Mouse (Mus musculus) MEL (cell line): ENCODE results near the gene Gria4. TPM values are rescaled to one million over a fixed set of nuclear protein-coding genes. Genes with fewer than 3 reads are reported as not detected.
A peak's percentile ranks its signal among the peaks of the same experiment; 100 is the strongest.

ENCODE experiments used
- DNase-seq: peaks from one replicate; pipeline ENCODE4 v3.0.0; 2011; ENCODE audit warnings: low read depth, low spot score
- H3K27ac ChIP-seq: 2 replicates; pipeline ENCODE4 v1.5.1; 2012; ENCODE audit warnings: low read depth, mild to moderate bottlenecking, control low read depth, low read length, moderate library complexity; ENCODE audit not compliant: control insufficient read depth
- H3K27me3 ChIP-seq, 2 experiments: fragments of 150-350 bp in 1 of 2; sonication (generic) in 1 of 2; 2 replicates each; pipeline ENCODE4 v1.6.1; 2012; ENCODE audit warnings: low read length in 2 of 2, mild to moderate bottlenecking in 2 of 2, improper control_type of control experiment in 1 of 2, moderate library complexity in 1 of 2; ENCODE audit not compliant: insufficient read depth in 2 of 2, control insufficient read depth in 1 of 2
- H3K36me3 ChIP-seq, 2 experiments: 2 replicates each; pipeline ENCODE4 v1.6.1; 2012 to 2014; ENCODE audit warnings: low read length in 2 of 2, improper control_type of control experiment in 1 of 2, inconsistent platforms in 1 of 2, mild to moderate bottlenecking in 1 of 2; ENCODE audit not compliant: insufficient read depth in 2 of 2, control insufficient read depth in 1 of 2
- H3K4me1 ChIP-seq, 2 experiments: fragments of 150-350 bp in 1 of 2; sonication (generic) in 1 of 2; 2 replicates each; pipeline ENCODE4 v1.6.1; 2012; ENCODE audit warnings: low read length in 2 of 2, improper control_type of control experiment in 1 of 2, mild to moderate bottlenecking in 1 of 2; ENCODE audit not compliant: insufficient read depth in 2 of 2, control insufficient read depth in 1 of 2
- H3K4me3 ChIP-seq, 2 experiments: fragments of 150-350 bp in 1 of 2; sonication (generic) in 1 of 2; 2 replicates each; pipeline ENCODE4 v1.5.1; 2012; ENCODE audit warnings: low read depth in 2 of 2, low read length in 2 of 2, mild to moderate bottlenecking in 2 of 2, moderate library complexity in 2 of 2, control low read depth in 1 of 2, improper control_type of control experiment in 1 of 2; ENCODE audit not compliant: control insufficient read depth in 1 of 2, insufficient read depth in 1 of 2
- H3K79me2 ChIP-seq: 2 replicates; pipeline ENCODE4 v1.6.1; 2012; ENCODE audit warnings: mild to moderate bottlenecking, low read length, moderate library complexity; ENCODE audit not compliant: control insufficient read depth, poor library complexity, insufficient read depth
- H3K9ac ChIP-seq: 2 replicates; pipeline ENCODE4 v1.6.1; 2012; ENCODE audit warnings: low read depth, mild to moderate bottlenecking, control low read depth, low read length, moderate library complexity; ENCODE audit not compliant: control insufficient read depth, poor library complexity, severe bottlenecking
- H3K9me3 ChIP-seq: fragments of 150-350 bp; sonication (generic); replicated peaks from 2 replicates; pipeline ENCODE4 v1.6.1; 2012; ENCODE audit warnings: mild to moderate bottlenecking, low read length, improper control_type of control experiment, moderate library complexity; ENCODE audit not compliant: insufficient read depth
- BHLHE40 ChIP-seq: IDR thresholded peaks from 2 replicates; pipeline ENCODE4 v1.6.1; 2012; ENCODE audit warnings: low read depth, mild to moderate bottlenecking, inconsistent platforms, low read length, improper control_type of control experiment, borderline replicate concordance
- CHD1 ChIP-seq: IDR thresholded peaks from 2 replicates; pipeline ENCODE4 v1.6.1; 2012; ENCODE audit warnings: low read depth, mild to moderate bottlenecking, inconsistent platforms, low read length, improper control_type of control experiment
- CHD2 ChIP-seq: IDR thresholded peaks from 2 replicates; pipeline ENCODE4 v1.6.1; 2011; ENCODE audit warnings: low read length, improper control_type of control experiment
- CTCF ChIP-seq, 3 experiments: IDR thresholded peaks in 2 of 3; conservative IDR thresholded peaks in 1 of 3; 2 replicates each; pipeline ENCODE4 v1.5.1; 2011 to 2012; ENCODE audit warnings: low read length in 3 of 3, low read depth in 2 of 3, mild to moderate bottlenecking in 2 of 3, improper control_type of control experiment in 1 of 3, inconsistent platforms in 1 of 3, mixed read lengths in 1 of 3, moderate library complexity in 1 of 3; ENCODE audit not compliant: control insufficient read depth in 1 of 3, insufficient read depth in 1 of 3, poor library complexity in 1 of 3, severe bottlenecking in 1 of 3
- E2F4 ChIP-seq: IDR thresholded peaks from 2 replicates; pipeline ENCODE4 v1.6.1; 2011; ENCODE audit warnings: low read depth, low read length, improper control_type of control experiment, borderline replicate concordance
- ELF1 ChIP-seq: IDR thresholded peaks from 2 replicates; pipeline ENCODE4 v1.6.1; 2014; ENCODE audit warnings: low read depth, mild to moderate bottlenecking, inconsistent platforms, low read length, improper control_type of control experiment, moderate library complexity
- EP300 ChIP-seq, 2 experiments: IDR thresholded peaks; 2 replicates each; pipeline ENCODE4 v1.6.1; 2011; ENCODE audit warnings: improper control_type of control experiment in 2 of 2, low read length in 2 of 2, low read depth in 1 of 2, mild to moderate bottlenecking in 1 of 2
- ETS1 ChIP-seq: IDR thresholded peaks from 2 replicates; pipeline ENCODE4 v1.6.1; 2012; ENCODE audit warnings: low read depth, mild to moderate bottlenecking, inconsistent platforms, low read length, improper control_type of control experiment, moderate library complexity
- GABPA ChIP-seq: IDR thresholded peaks from 2 replicates; pipeline ENCODE4 v1.6.1; 2012; ENCODE audit warnings: low read depth, mild to moderate bottlenecking, inconsistent platforms, low read length, improper control_type of control experiment, moderate library complexity
- GATA1 ChIP-seq: IDR thresholded peaks from 2 replicates; pipeline ENCODE4 v1.6.1; 2011; ENCODE audit warnings: low read depth, low read length, improper control_type of control experiment
- HCFC1 ChIP-seq: IDR thresholded peaks from 2 replicates; pipeline ENCODE4 v1.6.1; 2012; ENCODE audit warnings: low read depth, mild to moderate bottlenecking, inconsistent platforms, low read length, improper control_type of control experiment, moderate library complexity
- KAT2A ChIP-seq: conservative IDR thresholded peaks from 2 replicates; pipeline ENCODE4 v1.6.1; 2012; ENCODE audit warnings: low read depth, low read length, improper control_type of control experiment, inconsistent platforms
- MAFK ChIP-seq: IDR thresholded peaks from 2 replicates; pipeline ENCODE4 v1.6.1; 2011; ENCODE audit warnings: low read depth, mild to moderate bottlenecking, low read length, improper control_type of control experiment, borderline replicate concordance
- MAX ChIP-seq: IDR thresholded peaks from 2 replicates; pipeline ENCODE4 v1.6.1; 2011; ENCODE audit warnings: low read length, improper control_type of control experiment
- MAZ ChIP-seq: IDR thresholded peaks from 2 replicates; pipeline ENCODE4 v1.6.1; 2012; ENCODE audit warnings: low read depth, mild to moderate bottlenecking, inconsistent platforms, low read length, improper control_type of control experiment
- MEF2A ChIP-seq: IDR thresholded peaks from 2 replicates; pipeline ENCODE4 v1.6.1; 2014; ENCODE audit warnings: low read depth, mild to moderate bottlenecking, inconsistent platforms, low read length, improper control_type of control experiment; ENCODE audit not compliant: poor library complexity, insufficient replicate concordance, severe bottlenecking; ENCODE audit errors: extremely low read depth
- MXI1 ChIP-seq: IDR thresholded peaks from 2 replicates; pipeline ENCODE4 v1.6.1; 2011; ENCODE audit warnings: mild to moderate bottlenecking, low read depth, low read length, improper control_type of control experiment
- MYB ChIP-seq: IDR thresholded peaks from 2 replicates; pipeline ENCODE4 v1.6.1; 2011; ENCODE audit warnings: mild to moderate bottlenecking, low read depth, low read length, improper control_type of control experiment
- MYC ChIP-seq: IDR thresholded peaks from 2 replicates; pipeline ENCODE4 v1.6.1; 2011; ENCODE audit warnings: low read depth, mild to moderate bottlenecking, low read length, improper control_type of control experiment, moderate library complexity
- NELFE ChIP-seq: IDR thresholded peaks from 2 replicates; pipeline ENCODE4 v1.6.1; 2011; ENCODE audit warnings: low read depth, low read length, improper control_type of control experiment
- NRF1 ChIP-seq: IDR thresholded peaks from 2 replicates; pipeline ENCODE4 v1.6.1; 2014; ENCODE audit warnings: low read depth, mild to moderate bottlenecking, inconsistent platforms, low read length, improper control_type of control experiment, moderate library complexity; ENCODE audit not compliant: poor library complexity, insufficient read depth, severe bottlenecking
- POLR2AphosphoS2 ChIP-seq: IDR thresholded peaks from 2 replicates; pipeline ENCODE4 v1.6.1; 2011; ENCODE audit warnings: low read length, improper control_type of control experiment
- RCOR1 ChIP-seq: IDR thresholded peaks from 2 replicates; pipeline ENCODE4 v1.6.1; 2012; ENCODE audit warnings: low read depth, mild to moderate bottlenecking, inconsistent platforms, low read length, improper control_type of control experiment
- SMC3 ChIP-seq: IDR thresholded peaks from 2 replicates; pipeline ENCODE4 v1.6.1; 2011; ENCODE audit warnings: low read depth, low read length, improper control_type of control experiment
- TAL1 ChIP-seq: IDR thresholded peaks from 2 replicates; pipeline ENCODE4 v1.6.1; 2012; ENCODE audit warnings: mild to moderate bottlenecking, inconsistent platforms, low read length, moderate library complexity, mixed read lengths
- TBP ChIP-seq: IDR thresholded peaks from 2 replicates; pipeline ENCODE4 v1.8.0; 2011; ENCODE audit warnings: low read depth, low read length, improper control_type of control experiment
- TCF12 ChIP-seq: IDR thresholded peaks from 2 replicates; pipeline ENCODE4 v1.6.1; 2014; ENCODE audit warnings: low read depth, mild to moderate bottlenecking, inconsistent platforms, low read length, improper control_type of control experiment, moderate library complexity
- USF2 ChIP-seq, 2 experiments: IDR thresholded peaks; 2 replicates each; pipeline ENCODE4 v1.6.1; 2011 to 2012; ENCODE audit warnings: improper control_type of control experiment in 2 of 2, low read length in 2 of 2, borderline replicate concordance in 1 of 2, inconsistent platforms in 1 of 2, low read depth in 1 of 2, mild to moderate bottlenecking in 1 of 2; ENCODE audit not compliant: insufficient read depth in 1 of 2
- ZKSCAN1 ChIP-seq: IDR thresholded peaks from 2 replicates; pipeline ENCODE4 v1.6.1; 2012; ENCODE audit warnings: low read depth, mild to moderate bottlenecking, inconsistent platforms, low read length, improper control_type of control experiment, moderate library complexity
- ZMIZ1 ChIP-seq: IDR thresholded peaks from 2 replicates; pipeline ENCODE4 v1.6.1; 2012; ENCODE audit warnings: low read depth, mild to moderate bottlenecking, inconsistent platforms, low read length, improper control_type of control experiment, moderate library complexity
- ZNF384 ChIP-seq: IDR thresholded peaks from 2 replicates; pipeline ENCODE4 v1.6.1; 2012; ENCODE audit warnings: low read depth, mild to moderate bottlenecking, inconsistent platforms, low read length, improper control_type of control experiment
- polyA plus RNA-seq, 2 experiments: library from polyadenylated mRNA; stranded (reverse) in 1 of 2; unstranded in 1 of 2; fragments of >175 nt in 1 of 2; fragments of >200 nt in 1 of 2; gene quantifications; 2 replicates each; pipeline versions ENCODE4 v1.2.1 to v1.2.4; 2012; ENCODE audit warnings: low replicate concordance in 2 of 2, low read depth in 1 of 2; ENCODE audit not compliant: insufficient read length in 2 of 2, insufficient read depth in 1 of 2, missing spikeins in 1 of 2
- total RNA-seq: library from RNA; depleted of rRNA; stranded (reverse); fragments of 300-350 nt; gene quantifications from 2 replicates; pipeline ENCODE4 v1.2.3, GENCODE M21; 2012

Gria4 gene
- total and polyA plus RNA-seq, 3 experiments: not detected

DNA sequence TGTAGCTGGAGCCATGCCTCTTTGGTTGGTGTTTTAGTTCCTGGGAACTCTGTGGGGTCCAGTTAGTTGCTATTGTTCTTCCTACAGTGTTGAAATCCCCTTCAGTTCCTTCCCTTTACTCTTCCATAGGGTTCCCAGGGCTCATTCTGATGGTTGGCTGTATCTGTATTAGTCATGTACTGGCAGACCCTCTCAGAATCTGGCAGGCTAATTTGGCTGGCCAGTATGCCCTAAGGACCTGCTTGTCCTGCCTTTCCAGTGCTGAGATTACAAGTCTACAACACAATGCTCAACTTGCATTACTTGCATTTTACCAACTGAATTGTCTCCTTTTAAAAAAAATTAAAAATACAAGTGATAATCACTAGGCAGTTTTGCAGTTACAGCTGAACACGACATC, 338.4 kb downstream of the Gria4 start:
- H3K27me3 ChIP-seq: no peaks in the 10 kb centered on the region; a peak in 1 of 4 replicates
- H3K9ac ChIP-seq: no peak overlapping the region
- no peak overlapping the region for H3K27ac ChIP-seq
- no peaks in the 10 kb centered on the region for H3K4me1 ChIP-seq
- DNase-seq: no peak
- H3K36me3 ChIP-seq: no peaks in the 10 kb centered on the region
- H3K79me2 ChIP-seq: no peaks in the 10 kb centered on the region
- H3K9me3 ChIP-seq: no peaks in the 10 kb centered on the region
- TF ChIP-seq NRF1 (no peak), CTCF (IDR thresholded peaks at IDR 0.05 in 2 of 3, conservative IDR thresholded peaks at IDR 0.05 in 1 of 3; ENCODE audit: control insufficient read depth in 1 of 3, insufficient read depth in 1 of 3, low read depth in 2 of 3, low read length in 3 of 3, poor library complexity in 1 of 3, severe bottlenecking in 1 of 3) (no peak), RCOR1 (no peak), MAFK (no peak), USF2 (IDR thresholded peaks at IDR 0.05; ENCODE audit: borderline replicate concordance in 1 of 2, insufficient read depth in 1 of 2, low read depth in 1 of 2, low read length in 2 of 2) (no peak), ELF1 (no peak), ZKSCAN1 (no peak), TCF12 (no peak), MAX (no peak), CHD1 (no peak), GABPA (no peak), MAZ (no peak), CHD2 (no peak), MXI1 (no peak), EP300 (IDR thresholded peaks at IDR 0.05; ENCODE audit: low read depth in 1 of 2, low read length in 2 of 2) (no peak)
- H3K4me3 ChIP-seq: no peak overlapping the region

- H3K36me3 ChIP-seq: no peaks in the 10 kb centered on the region
- H3K27ac ChIP-seq: no peak overlapping the region
- H3K79me2 ChIP-seq: no peaks in the 10 kb centered on the region
- H3K9me3 ChIP-seq: no peaks in the 10 kb centered on the region
- peak; percentile 87 for DNase-seq
- H3K4me3 ChIP-seq: no peak overlapping the region
- H3K27me3 ChIP-seq: peaks cover 0 to 1% of the 10 kb centered on the region in 2 experiments; a peak in 1 of 4 replicates
- H3K9ac ChIP-seq: no peak overlapping the region
- no peaks in the 10 kb centered on the region for H3K4me1 ChIP-seq
- no peak for TF ChIP-seq MAZ
- no peak for TF ChIP-seq MYB
- no peak for TF ChIP-seq TAL1
- peak; percentile 38; the same call in 1 of the 2 replicates for TF ChIP-seq ZNF384
- TF ChIP-seq CHD2: no peak
- no peak for TF ChIP-seq KAT2A
- no peak for TF ChIP-seq BHLHE40
- no peak for TF ChIP-seq NRF1
- TF ChIP-seq NELFE: no peak
- TF ChIP-seq POLR2AphosphoS2: no peak
- TF ChIP-seq E2F4: no peak
- TF ChIP-seq SMC3: peak; percentile 96
- TF ChIP-seq GATA1: no peak
- TF ChIP-seq GABPA: no peak
- TF ChIP-seq ETS1: no peak
- no peak for TF ChIP-seq TBP
- no peak for TF ChIP-seq ZKSCAN1
- TF ChIP-seq TCF12: no peak
- TF ChIP-seq USF2 (IDR thresholded peaks at IDR 0.05; ENCODE audit: borderline replicate concordance in 1 of 2, insufficient read depth in 1 of 2, low read depth in 1 of 2, low read length in 2 of 2): no peak
- no peak for TF ChIP-seq CHD1
- no peak for TF ChIP-seq HCFC1
- TF ChIP-seq ZMIZ1: no peak
- TF ChIP-seq MEF2A: no peak
- peak; percentile 95 for TF ChIP-seq MYC
- TF ChIP-seq MXI1: no peak; the same call in 1 of the 2 replicates
Measured at GRCm38 (mm10) chr9:4442908-4443307, 353.1 kb downstream of the Gria4 start.
